Mouse (Mus musculus) cerebellum, adult 2 months (tissue): ENCODE results near the gene Zfp14.

Experiments
- CTCF ChIP-seq: fragments of 200-500 bp; IDR thresholded peaks from 2 replicates; pipeline ENCODE4 v1.5.1; 2011; ENCODE audit warnings: low read depth, mild to moderate bottlenecking, control low read depth, low read length, moderate library complexity, borderline replicate concordance; ENCODE audit not compliant: insufficient read depth
- POLR2A ChIP-seq: fragments of 200-500 bp; IDR thresholded peaks from 2 replicates; pipeline ENCODE4 v1.6.1; 2011; ENCODE audit warnings: low read length, control low read depth, borderline replicate concordance; ENCODE audit not compliant: insufficient read depth

- TF ChIP-seq CTCF (no peak), POLR2A (no peak)
These were observed 25.8 kb downstream of the Zfp14 start for GRCm38 (mm10) chr7:30025358-30025757.
